Mouse (Mus musculus) limb, embryonic 10.5 days (tissue): ENCODE data around the gene Parp2. TPM values are rescaled to one million over a fixed set of nuclear protein-coding genes. Genes with fewer than 3 reads are reported as not detected.
"Not testable (repeated sequence)": the region's sequence is repeated elsewhere in the genome, so short reads cannot be mapped to it uniquely, and the experiment has no call there.

Experiments
- DNase-seq: peaks from one replicate; pipeline ENCODE4 v3.0.0-alpha.2; 2017; ENCODE audit warnings: low spot score
- H3K27ac ChIP-seq: fragments of 300-500 bp; sonication (generic); 2 replicates; pipeline ENCODE4 v1.5.1; 2016; ENCODE audit warnings: mild to moderate bottlenecking
- H3K27me3 ChIP-seq: fragments of 300-500 bp; sonication (generic); 2 replicates; pipeline ENCODE4 v1.6.1; 2016; ENCODE audit warnings: low read depth, mild to moderate bottlenecking; ENCODE audit not compliant: poor library complexity, severe bottlenecking
- H3K36me3 ChIP-seq: fragments of 300-500 bp; sonication (generic); 2 replicates; pipeline ENCODE4 v1.6.1; 2016; ENCODE audit warnings: mild to moderate bottlenecking, moderate library complexity
- H3K4me1 ChIP-seq: fragments of 300-500 bp; sonication (generic); 2 replicates; pipeline ENCODE4 v1.6.1; 2016
- H3K4me3 ChIP-seq: fragments of 300-500 bp; sonication (generic); 2 replicates; pipeline ENCODE4 v1.5.1; 2016; ENCODE audit warnings: mild to moderate bottlenecking, moderate library complexity
- H3K9me3 ChIP-seq: fragments of 300-500 bp; sonication (generic); replicated peaks from 2 replicates; pipeline ENCODE4 v1.6.1; 2016; ENCODE audit warnings: mild to moderate bottlenecking
- WGBS: fragments of 180-500 bp; shearing (Covaris S2); methylation state at CpG from one replicate; pipeline ENCODE4 v1.1.7; 2016; 5-methylcytosine and 5-hydroxymethylcytosine counted together
- polyA plus RNA-seq: library from polyadenylated mRNA; unstranded; fragments of >200 nt; fragmentation: Nextera tagmentation; extraction: Ambion mirVana; gene quantifications from 2 replicates; pipeline ENCODE4 v1.2.1, GENCODE M21; 2016

Parp2 gene
- polyA plus RNA-seq, 1 experiment from 2014 or later = 77.2 TPM

GRCm38 (mm10) chr14:50799502-50800259, 8.0 kb upstream of the Parp2 start:
- Histone ChIP-seq H3K9me3 (no peaks in the 10 kb centered on the region), H3K27ac (no peak overlapping the region), H3K4me1 (no peaks in the 10 kb centered on the region), H3K4me3 (no peak overlapping the region), H3K36me3 (no peaks in the 10 kb centered on the region), H3K27me3 (no peaks in the 10 kb centered on the region)
- peak; percentile 37 for DNase-seq
- WGBS = 7% methylated on average over 3 of the region's 3 CpGs

- WGBS = 94% methylated on average over 6 of the region's 6 CpGs
- Histone ChIP-seq H3K27me3 (no peaks in the 10 kb centered on the region), H3K4me1 (no peaks in the 10 kb centered on the region), H3K9me3 (no peaks in the 10 kb centered on the region), H3K4me3 (no peak overlapping the region), H3K27ac (no peak overlapping the region), H3K36me3 (no peaks in the 10 kb centered on the region)
- DNase-seq = no peak
Measured at GRCm38 (mm10) chr14:50802441-50802840, 5.2 kb upstream of the Parp2 start.

- Histone ChIP-seq H3K9me3 (no peaks in the 10 kb centered on the region), H3K4me3 (no peak overlapping the region), H3K36me3 (no peaks in the 10 kb centered on the region), H3K27ac (no peak overlapping the region), H3K4me1 (no peaks in the 10 kb centered on the region), H3K27me3 (no peaks in the 10 kb centered on the region)
- DNase-seq = no peak
- 72% methylated on average over 4 of the region's 4 CpGs for WGBS
Measured at GRCm38 (mm10) chr14:50802843-50803562, 4.6 kb upstream of the Parp2 start.

DNA sequence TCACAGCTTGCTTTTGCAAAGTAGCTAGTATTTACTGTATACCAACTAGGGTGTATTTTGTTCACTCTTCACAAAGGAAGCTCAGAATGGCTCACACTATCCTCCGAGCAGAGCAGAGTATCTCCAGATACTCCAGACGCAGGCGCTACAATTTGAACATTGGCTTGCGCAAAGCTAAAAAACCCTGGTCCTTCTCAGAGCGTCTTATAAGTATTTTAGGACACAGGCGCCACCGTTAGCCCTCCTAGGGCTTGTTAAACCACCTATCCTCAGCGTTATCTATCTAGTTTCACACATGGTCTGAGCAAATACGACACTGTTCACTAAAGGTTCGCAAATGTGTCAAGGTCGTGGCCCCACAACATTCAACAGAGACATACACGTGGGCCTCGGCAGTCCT, 3.0 kb upstream of the Parp2 start:
- 73% methylated on average over 13 of the region's 13 CpGs for WGBS
- no peak for DNase-seq
- peaks cover 4% of the 10 kb centered on the region; the same call in 1 of the 2 replicates for H3K4me1 ChIP-seq

GRCm38 (mm10) chr14:50806469-50806868, 1.2 kb upstream of the Parp2 start:
- H3K36me3 ChIP-seq = peaks cover 15% of the 10 kb centered on the region
- H3K27me3 ChIP-seq, H3K9me3 ChIP-seq, H3K4me1 ChIP-seq, DNase-seq, H3K27ac ChIP-seq: not testable (repeated sequence)
- peak overlapping the region; percentile 61; the same call in 1 of the 2 replicates for H3K4me3 ChIP-seq
- 89% methylated on average over 5 of the region's 5 CpGs for WGBS

More for the DNA sequence above, 3.0 kb upstream of the Parp2 start:
- H3K9me3 ChIP-seq = no peaks in the 10 kb centered on the region
- no peak overlapping the region for H3K4me3 ChIP-seq
- H3K27me3 ChIP-seq = no peaks in the 10 kb centered on the region
- no peak overlapping the region for H3K27ac ChIP-seq
- no peaks in the 10 kb centered on the region for H3K36me3 ChIP-seq

DNA sequence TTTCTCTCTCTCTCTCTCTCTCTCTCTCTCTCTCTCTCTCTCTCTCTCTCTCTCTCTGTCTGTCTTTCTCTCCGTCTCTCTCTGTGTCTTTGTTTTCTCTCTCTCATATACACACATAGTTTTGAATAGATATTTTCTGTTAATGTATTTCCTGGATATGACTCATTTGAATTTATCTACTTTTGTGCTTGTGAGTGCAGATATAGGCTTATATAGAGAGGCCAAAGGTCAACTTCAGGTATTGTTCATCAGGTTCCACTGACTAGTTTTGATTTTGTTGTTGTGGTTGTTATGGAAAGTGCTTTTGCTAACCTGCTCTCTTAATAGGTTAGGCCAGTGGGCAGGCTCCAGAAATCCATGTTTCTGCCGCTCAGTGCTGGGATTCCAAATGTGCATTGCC, 5.4 kb downstream of the Parp2 start:
- WGBS = 90% methylated on average over 2 of the region's 2 CpGs
- Histone ChIP-seq H3K27ac (no peak overlapping the region), H3K4me3 (no peak overlapping the region), H3K9me3 (no peaks in the 10 kb centered on the region), H3K27me3 (no peaks in the 10 kb centered on the region), H3K4me1 (peaks cover 4% of the 10 kb centered on the region; the same call in 1 of the 2 replicates), H3K36me3 (peaks cover 78% of the 10 kb centered on the region)
- no peak for DNase-seq

GRCm38 (mm10) chr14:50823240-50823639, 15.6 kb downstream of the Parp2 start:
- Histone ChIP-seq H3K36me3 (peaks cover 62% of the 10 kb centered on the region), H3K27me3 (no peaks in the 10 kb centered on the region), H3K4me3 (no peak overlapping the region), H3K9me3 (no peaks in the 10 kb centered on the region), H3K4me1 (no peaks in the 10 kb centered on the region), H3K27ac (no peak overlapping the region)
- 80% methylated on average over 2 of the region's 2 CpGs for WGBS
- no peak for DNase-seq

DNA sequence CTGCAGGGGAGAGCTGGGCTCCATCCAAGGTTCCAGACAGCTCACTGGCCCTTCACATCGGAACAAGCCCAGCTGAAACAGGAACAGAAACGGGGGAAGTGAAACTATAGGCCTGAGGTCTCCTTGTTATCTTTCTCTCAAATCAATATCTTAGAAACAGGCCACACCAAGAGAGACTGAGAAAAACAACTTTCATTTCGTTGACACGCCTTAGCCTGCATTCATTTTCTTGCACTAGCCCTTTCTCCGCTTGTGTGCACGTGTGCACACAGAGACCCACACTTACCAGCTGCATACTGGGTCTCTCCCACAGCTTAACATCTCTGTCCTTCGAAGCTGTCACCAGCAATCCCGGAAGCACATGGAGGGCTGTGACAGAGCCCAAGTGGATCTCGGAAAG, 16.6 kb downstream of the Parp2 start:
- Histone ChIP-seq H3K4me3 (no peak overlapping the region), H3K27ac (no peak overlapping the region), H3K36me3 (peaks cover 56% of the 10 kb centered on the region), H3K27me3 (no peaks in the 10 kb centered on the region), H3K9me3 (no peaks in the 10 kb centered on the region), H3K4me1 (no peaks in the 10 kb centered on the region)
- WGBS = 95% methylated on average over 9 of the region's 9 CpGs
- no peak for DNase-seq

- Histone ChIP-seq H3K27me3 (no peaks in the 10 kb centered on the region), H3K4me3 (no peak overlapping the region), H3K9me3 (no peaks in the 10 kb centered on the region), H3K27ac (no peak overlapping the region), H3K36me3 (peaks cover 32% of the 10 kb centered on the region), H3K4me1 (no peaks in the 10 kb centered on the region)
- DNase-seq = no peak
- WGBS = 88% methylated on average over 4 of the region's 4 CpGs
Measured at GRCm38 (mm10) chr14:50826579-50826978, 18.9 kb downstream of the Parp2 start.

GRCm38 (mm10) chr14:50829878-50830277, 22.2 kb downstream of the Parp2 start:
- H3K36me3 ChIP-seq = 0 out of 2 replicates have a peak, but pooled peaks cover 2% of the 10 kb centered on the region
- DNase-seq = no peak
- H3K4me3 ChIP-seq = no peak overlapping the region
- H3K9me3 ChIP-seq = no peaks in the 10 kb centered on the region
- H3K4me1 ChIP-seq = no peaks in the 10 kb centered on the region
- WGBS = 85% methylated on average over 3 of the region's 3 CpGs
- no peak overlapping the region for H3K27ac ChIP-seq
- H3K27me3 ChIP-seq = no peaks in the 10 kb centered on the region

- Histone ChIP-seq H3K9me3 (no peaks in the 10 kb centered on the region), H3K27me3 (no peaks in the 10 kb centered on the region), H3K4me3 (no peak overlapping the region), H3K4me1 (no peaks in the 10 kb centered on the region), H3K27ac (no peak overlapping the region), H3K36me3 (0 out of 2 replicates have a peak, but pooled peaks cover 2% of the 10 kb centered on the region)
- 87% methylated on average over 10 of the region's 10 CpGs for WGBS
- DNase-seq = no peak
Measured at GRCm38 (mm10) chr14:50833964-50834363, 26.3 kb downstream of the Parp2 start.

GRCm38 (mm10) chr14:50834435-50834834, 26.8 kb downstream of the Parp2 start:
- Histone ChIP-seq H3K27me3 (no peaks in the 10 kb centered on the region), H3K9me3 (no peaks in the 10 kb centered on the region), H3K36me3 (0 out of 2 replicates have a peak, but pooled peaks cover 2% of the 10 kb centered on the region), H3K4me1 (no peaks in the 10 kb centered on the region), H3K27ac (no peak overlapping the region), H3K4me3 (no peak overlapping the region)
- DNase-seq = no peak
- 59% methylated on average over 2 of the region's 2 CpGs for WGBS

- Histone ChIP-seq H3K4me3 (no peak overlapping the region), H3K27ac (no peak overlapping the region), H3K36me3 (0 out of 2 replicates have a peak, but pooled peaks cover 2% of the 10 kb centered on the region), H3K27me3 (no peaks in the 10 kb centered on the region), H3K4me1 (no peaks in the 10 kb centered on the region), H3K9me3 (no peaks in the 10 kb centered on the region)
- WGBS = 64% methylated on average over 6 of the region's 6 CpGs
- peak; percentile 37 for DNase-seq
Measured at GRCm38 (mm10) chr14:50837236-50837635, 29.6 kb downstream of the Parp2 start.
